ENCODE assay signal across 11 mouse cellular contexts in genomic region chr16:86816763-86817593, GRCm38 (mm10).
DNase-seq lines count a peak whose midpoint lies in the region; ATAC-seq and TF ChIP-seq lines count a peak whose summit lies in the region.
"Had no signal": no experiment of that assay in that cellular context is flagged by ENCODE, and none has a peak within 500 bp of the region (broad histone marks: within the 10 kb centered on the region; RNA-seq: fewer than 3 reads in every experiment).

No protein-coding gene starts in this region.

- TF ChIP-seq POLR2A in myocyte (IDR thresholded peaks at IDR 0.05; ENCODE audit: insufficient read length, low read depth) = no peak

- H3K79me2 ChIP-seq in myocyte (ENCODE audit: control insufficient read depth, insufficient read depth) = no peaks in the 10 kb centered on the region

- peaks cover 6% of the 10 kb centered on the region; the same call in 1 of the 2 replicates for H3K4me1 ChIP-seq in embryonic facial prominence, embryonic 12.5 days
- peaks cover 21% of the 10 kb centered on the region for H3K4me1 ChIP-seq in kidney, embryonic 16.5 days (ENCODE audit: insufficient read depth, low read length)

- peak; percentile 75 for ATAC-seq in embryonic facial prominence, embryonic 12.5 days (ENCODE audit: insufficient number of reproducible peaks, insufficient read depth, low FRiP score, low TSS enrichment)
- peak; percentile 87 for ATAC-seq in kidney, embryonic 16.5 days (ENCODE audit: low FRiP score, low TSS enrichment)
- no peak for ATAC-seq in megakaryocyte-erythroid progenitor cell, adult 5-6 weeks (replicated peaks; ENCODE audit: low FRiP score, low TSS enrichment, poor library complexity, severe bottlenecking)

- H3K4me2 ChIP-seq in embryonic facial prominence, embryonic 12.5 days (replicated peaks) = no peak overlapping the region
- peak overlapping the region; percentile 11 for H3K4me2 ChIP-seq in kidney, embryonic 16.5 days (replicated peaks; ENCODE audit: low read depth, low read length)
- peak overlapping the region; percentile 34 for H3K4me2 ChIP-seq in myocyte (ENCODE audit: low read depth)
- H3K4me2 ChIP-seq: heart, embryonic 15.5 days had no signal

- WGBS in embryonic facial prominence, embryonic 12.5 days = 44% methylated on average over 8 of the region's 8 CpGs
- 16% methylated on average over 8 of the region's 8 CpGs for WGBS in kidney, embryonic 16.5 days

- H3ac ChIP-seq in myocyte (ENCODE audit: control insufficient read depth, insufficient read length) = no peak overlapping the region

- H3K27ac ChIP-seq in embryonic facial prominence, embryonic 12.5 days = peak overlapping the region; percentile 61; the same call in 1 of the 2 replicates
- H3K27ac ChIP-seq in kidney, embryonic 16.5 days (ENCODE audit: low read length) = peak overlapping the region; percentile 86
- H3K27ac ChIP-seq: heart, embryonic 15.5 days had no signal

- no peaks in the 10 kb centered on the region for H3K9me3 ChIP-seq in embryonic facial prominence, embryonic 12.5 days
- H3K9me3 ChIP-seq in kidney, embryonic 16.5 days (ENCODE audit: low read length) = no peaks in the 10 kb centered on the region
- H3K9me3 ChIP-seq: G1E; heart, embryonic 15.5 days had no signal

- peak; percentile 28 for DNase-seq in layer of hippocampus, adult 11-12 months (ENCODE audit: low spot score)
- no peak for DNase-seq in layer of hippocampus, postnatal 10 days (ENCODE audit: low spot score in 2 of 2)
- no peak for DNase-seq in left cerebral cortex, postnatal 14 days (ENCODE audit: low spot score in 2 of 2)
- no peak for DNase-seq in spleen, postnatal 4 days (ENCODE audit: low spot score in 2 of 2)
- DNase-seq: lung, postnatal 36 days had no signal

- H3K27me3 ChIP-seq in embryonic facial prominence, embryonic 12.5 days = no peaks in the 10 kb centered on the region
- H3K27me3 ChIP-seq in kidney, embryonic 16.5 days (ENCODE audit: insufficient read depth, low read length) = no peaks in the 10 kb centered on the region
- no peaks in the 10 kb centered on the region for H3K27me3 ChIP-seq in myocyte (ENCODE audit: control insufficient read depth, insufficient read depth, insufficient read length)
- H3K27me3 ChIP-seq: heart, embryonic 15.5 days had no signal

- intact Hi-C loops in left cerebral cortex, postnatal 14 days (cut with DNase I) = no loop called here

- H3K9ac ChIP-seq in embryonic facial prominence, embryonic 12.5 days = no peak overlapping the region
- H3K9ac ChIP-seq in kidney, embryonic 16.5 days (replicated peaks; ENCODE audit: low read length) = 0 out of 2 replicates have a peak overlapping the region, but pooled peaks have one; percentile 1
- H3K9ac ChIP-seq: heart, embryonic 15.5 days had no signal

- no peaks in the 10 kb centered on the region for H3K36me3 ChIP-seq in embryonic facial prominence, embryonic 12.5 days
- H3K36me3 ChIP-seq in kidney, embryonic 16.5 days (ENCODE audit: insufficient read depth, low read length) = no peaks in the 10 kb centered on the region
- no peaks in the 10 kb centered on the region for H3K36me3 ChIP-seq in myocyte (ENCODE audit: control insufficient read depth, insufficient read depth)
- H3K36me3 ChIP-seq: G1E; heart, embryonic 15.5 days had no signal

- H3K4me3 ChIP-seq in embryonic facial prominence, embryonic 12.5 days = no peak overlapping the region
- no peak overlapping the region for H3K4me3 ChIP-seq in kidney, embryonic 16.5 days (ENCODE audit: low read length)
- no peak overlapping the region for H3K4me3 ChIP-seq in myocyte
- H3K4me3 ChIP-seq: heart, embryonic 15.5 days had no signal

TF ChIP-seq in myocyte, 11 proteins besides CTCF, POLR2A, EP300 and RAD21:
- no peak for TF ChIP-seq SRF (IDR thresholded peaks at IDR 0.05; ENCODE audit: control insufficient read depth, insufficient read length, low read depth)
- TF ChIP-seq MAX (IDR thresholded peaks at IDR 0.05; ENCODE audit: low read depth) = no peak
- TF ChIP-seq CEBPB (IDR thresholded peaks at IDR 0.05; ENCODE audit: insufficient read depth, poor library complexity, severe bottlenecking) = no peak
- no peak for TF ChIP-seq USF1 (IDR thresholded peaks at IDR 0.05; ENCODE audit: low read depth)
- no peak for TF ChIP-seq POLR2AphosphoS2 (IDR thresholded peaks at IDR 0.05; ENCODE audit: insufficient read length, low read depth)
